Mouse (Mus musculus): Measurements from ENCODE around the gene St3gal6. TPM values are rescaled to one million over a fixed set of nuclear protein-coding genes. Genes with fewer than 3 reads are reported as not detected.

Gene St3gal6
- polyA plus RNA-seq, 1 experiment: 12.0 TPM

DNA sequence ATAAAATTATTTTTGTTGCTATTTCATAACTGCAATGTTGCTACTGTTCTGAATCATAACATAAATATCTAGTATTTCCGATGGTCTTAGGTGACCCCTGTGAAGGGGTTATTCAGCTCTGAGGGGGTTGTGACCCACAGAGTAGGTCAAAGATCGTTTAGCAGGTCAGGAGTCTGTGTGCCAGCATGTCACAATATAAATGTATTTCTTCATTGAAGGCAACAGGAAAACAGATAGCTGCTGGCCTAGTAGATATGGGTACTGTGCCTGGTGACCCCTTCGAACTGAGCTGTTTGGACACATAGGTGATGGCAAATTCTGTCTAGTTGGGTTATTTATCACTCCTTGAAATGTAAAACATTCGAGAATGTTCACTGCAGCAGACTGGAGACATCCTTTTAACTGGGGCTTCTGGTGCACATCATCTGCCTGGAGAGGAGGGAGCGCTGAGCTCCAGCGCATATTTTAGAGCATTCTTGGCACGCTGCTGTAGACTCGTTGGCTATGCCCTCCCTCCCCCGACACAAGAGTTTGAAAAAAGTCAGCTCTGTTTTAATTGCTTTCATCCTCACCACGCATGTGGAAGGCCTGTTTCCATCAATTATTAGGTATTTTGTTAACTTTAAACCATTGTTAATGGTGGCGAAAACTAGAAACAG, 102.2 kb downstream of the St3gal6 start:
- no peaks in the 10 kb centered on the region for H3K4me1 ChIP-seq (ENCODE audit: control insufficient read depth, insufficient read depth, insufficient read length)
- H3K36me3 ChIP-seq (ENCODE audit: control insufficient read depth, insufficient read depth, low read length): no peaks in the 10 kb centered on the region
- no peak overlapping the region for H3K4me3 ChIP-seq (ENCODE audit: extremely low read depth, insufficient read depth, insufficient read length)
- 69% methylated on average over 11 of the region's 11 CpGs for WGBS
- no peak for DNase-seq (ENCODE audit: low read depth in 1 of 2, low spot score in 2 of 2)
- no peak for TF ChIP-seq CTCF (IDR thresholded peaks at IDR 0.05; ENCODE audit: extremely low read depth, insufficient read depth, insufficient read length, insufficient replicate concordance)
- TF ChIP-seq POLR2A (IDR thresholded peaks at IDR 0.05; ENCODE audit: low read depth, low read length): no peak
- no peaks in the 10 kb centered on the region for H3K27me3 ChIP-seq (ENCODE audit: control insufficient read depth, insufficient read depth, low read length)
- no peak overlapping the region for H3K27ac ChIP-seq (ENCODE audit: insufficient read depth, low read length)

Other genes with a start within 250 kb of the St3gal6 start
- gene Dcbld2, start 115.8 kb downstream of the St3gal6 start, polyA plus RNA-seq (2012; rRNA removed): 3.7 and 4.5 TPM in 2 replicates
- gene Gm813, start 92.7 kb upstream of the St3gal6 start, polyA plus RNA-seq (2012; rRNA removed): not detected in 2 replicates
- gene E330017A01Rik, start 114.5 kb upstream of the St3gal6 start, polyA plus RNA-seq (2012; rRNA removed): not detected in 2 replicates
- 22.3 and 36.3 TPM in 2 replicates for gene Cpox, start 146.0 kb upstream of the St3gal6 start, polyA plus RNA-seq (2012; rRNA removed)
- gene Gpr15, start 194.8 kb upstream of the St3gal6 start, polyA plus RNA-seq (2012; rRNA removed): 0.70 and 0.86 TPM in 2 replicates
- gene Cldnd1, start 203.7 kb upstream of the St3gal6 start, polyA plus RNA-seq (2012; rRNA removed): 26.0 and 27.5 TPM in 2 replicates
- not detected in 2 replicates for gene Olfr172, start 238.9 kb upstream of the St3gal6 start, polyA plus RNA-seq (2012; rRNA removed)